Mouse (Mus musculus) monocyte, adult 2 months (primary cell): ENCODE measurements at regions not wholly inside any gene's neighbourhood (a gene's known extent, or its start where the extent isn't known, plus 50 kb on each side); places are given as distances from the start of the nearest gene placed in this dataset.

Experiments
- DNase-seq, 2 experiments: peaks; one replicate each; pipeline ENCODE4 v3.0.0; 2022; ENCODE audit warnings: low spot score in 2 of 2, low read depth in 1 of 2

- DNase-seq, result no peak
These were observed 102.6 kb downstream of the Vegfa start for GRCm38 (mm10) chr17:45929591-45929990.

GRCm38 (mm10) chr17:45928903-45929477, 103.2 kb downstream of the Vegfa start:
- no peak for DNase-seq

- DNase-seq, result no peak
These were observed 104.2 kb downstream of the Vegfa start for GRCm38 (mm10) chr17:45928013-45928412.

- no peak for DNase-seq
These were observed 106.3 kb downstream of the Vegfa start for GRCm38 (mm10) chr17:45925845-45926244.

- DNase-seq, result no peak
These were observed 107.6 kb downstream of the Vegfa start for GRCm38 (mm10) chr17:45924595-45924994.

GRCm38 (mm10) chr17:45923217-45923730, 108.9 kb downstream of the Vegfa start:
- no peak for DNase-seq

- no peak for DNase-seq
These were observed 114.5 kb downstream of the Vegfa start for GRCm38 (mm10) chr17:45917647-45918046.

- DNase-seq, result no peak
These were observed 115.2 kb downstream of the Vegfa start for GRCm38 (mm10) chr17:45916937-45917336.

GRCm38 (mm10) chr17:45914706-45915240, 117.4 kb downstream of the Vegfa start:
- no peak for DNase-seq

GRCm38 (mm10) chr17:45914237-45914636, 117.9 kb downstream of the Vegfa start:
- DNase-seq, result no peak

- DNase-seq, result no peak
These were observed 118.5 kb downstream of the Vegfa start for GRCm38 (mm10) chr17:45913671-45914070.

GRCm38 (mm10) chr17:45912165-45912564, 120.0 kb downstream of the Vegfa start:
- DNase-seq, result no peak

GRCm38 (mm10) chr17:45911201-45911731, 120.9 kb downstream of the Vegfa start:
- DNase-seq, result no peak

GRCm38 (mm10) chr17:45910245-45910644, 121.9 kb downstream of the Vegfa start:
- DNase-seq, result no peak

GRCm38 (mm10) chr17:45907587-45907986, 124.6 kb downstream of the Vegfa start:
- no peak for DNase-seq

GRCm38 (mm10) chr17:45905596-45905995, 126.6 kb downstream of the Vegfa start:
- no peak for DNase-seq

- no peak for DNase-seq
These were observed 127.9 kb downstream of the Vegfa start for GRCm38 (mm10) chr17:45904251-45904650.

- no peak for DNase-seq
These were observed 128.9 kb downstream of the Vegfa start for GRCm38 (mm10) chr17:45903294-45903693.

- no peak for DNase-seq
These were observed 129.5 kb downstream of the Vegfa start for GRCm38 (mm10) chr17:45902668-45903067.

GRCm38 (mm10) chr17:45896922-45897302, 135.3 kb downstream of the Vegfa start:
- no peak for DNase-seq

GRCm38 (mm10) chr17:45896142-45896921, 135.8 kb downstream of the Vegfa start:
- DNase-seq, result no peak

- DNase-seq, result no peak
These were observed 138.0 kb downstream of the Vegfa start for GRCm38 (mm10) chr17:45894166-45894565.
